Mouse (Mus musculus) spleen, adult 2 months (tissue): ENCODE data around the gene Rhcg.

Source experiments
- CTCF ChIP-seq: fragments of 200-500 bp; IDR thresholded peaks from 2 replicates; pipeline ENCODE4 v1.5.1; 2011; ENCODE audit warnings: mild to moderate bottlenecking, inconsistent platforms; ENCODE audit not compliant: insufficient read depth, insufficient read length, insufficient replicate concordance; ENCODE audit errors: extremely low read depth
- POLR2A ChIP-seq: fragments of 200-500 bp; IDR thresholded peaks from 2 replicates; pipeline ENCODE4 v1.6.1; 2011; ENCODE audit warnings: low read depth, low read length, inconsistent platforms

GRCm38 (mm10) chr7:79628271-79628913 lies 10.9 kb upstream of the Rhcg start:
- TF ChIP-seq CTCF, result no peak
- TF ChIP-seq POLR2A, result no peak
